Mouse (Mus musculus) kidney, embryonic 16.5 days (tissue): Measurements from ENCODE around the gene Atad1. TPM values are rescaled to one million over a fixed set of nuclear protein-coding genes. Genes with fewer than 3 reads are reported as not detected.

Experiments used
- ATAC-seq: fragments of 200-750 bp; cut with Nextera tagmentation; 2 replicates; pipeline ENCODE4 v1.8.0; 2017; ENCODE audit warnings: moderate TSS enrichment; ENCODE audit not compliant: low FRiP score, low TSS enrichment
- H3K27ac ChIP-seq: fragments of 300-500 bp; sonication (generic); 2 replicates; pipeline ENCODE4 v1.5.1; 2014; ENCODE audit warnings: low read length
- H3K27me3 ChIP-seq: fragments of 300-500 bp; sonication (generic); 2 replicates; pipeline ENCODE4 v1.6.1; 2014; ENCODE audit warnings: low read length, control low read depth, mixed read lengths; ENCODE audit not compliant: insufficient read depth
- H3K36me3 ChIP-seq: fragments of 300-500 bp; sonication (generic); 2 replicates; pipeline ENCODE4 v1.6.1; 2014; ENCODE audit warnings: low read length, control low read depth, mixed read lengths; ENCODE audit not compliant: insufficient read depth
- H3K4me1 ChIP-seq: fragments of 300-500 bp; sonication (generic); 2 replicates; pipeline ENCODE4 v1.6.1; 2014; ENCODE audit warnings: low read length, control low read depth, mixed read lengths; ENCODE audit not compliant: insufficient read depth
- H3K4me2 ChIP-seq: fragments of 300-500 bp; sonication (generic); replicated peaks from 2 replicates; pipeline ENCODE4 v1.6.1; 2014; ENCODE audit warnings: low read depth, low read length
- H3K4me3 ChIP-seq: fragments of 300-500 bp; sonication (generic); 2 replicates; pipeline ENCODE4 v1.5.1; 2014; ENCODE audit warnings: mild to moderate bottlenecking, low read length
- H3K9ac ChIP-seq: fragments of 300-500 bp; sonication (generic); replicated peaks from 2 replicates; pipeline ENCODE4 v1.6.1; 2014; ENCODE audit warnings: low read length
- H3K9me3 ChIP-seq: fragments of 300-500 bp; sonication (generic); 2 replicates; pipeline ENCODE4 v1.6.1; 2016; ENCODE audit warnings: low read length, control low read depth
- WGBS: fragments of 180-500 bp; shearing (Covaris S2); extraction: QIAGEN DNeasy Blood & Tissue Kit; methylation state at CpG from one replicate; pipeline ENCODE4 v1.1.7; 2014; 5-methylcytosine and 5-hydroxymethylcytosine counted together
- polyA plus RNA-seq: library from polyadenylated mRNA; unstranded; fragments of >200 nt; fragmentation: Nextera tagmentation; extraction: Ambion mirVana; gene quantifications from 2 replicates; pipeline ENCODE4 v1.2.1, GENCODE M21; 2015

Gene Atad1
- polyA plus RNA-seq, 1 experiment from 2014 or later = 90.3 TPM

DNA sequence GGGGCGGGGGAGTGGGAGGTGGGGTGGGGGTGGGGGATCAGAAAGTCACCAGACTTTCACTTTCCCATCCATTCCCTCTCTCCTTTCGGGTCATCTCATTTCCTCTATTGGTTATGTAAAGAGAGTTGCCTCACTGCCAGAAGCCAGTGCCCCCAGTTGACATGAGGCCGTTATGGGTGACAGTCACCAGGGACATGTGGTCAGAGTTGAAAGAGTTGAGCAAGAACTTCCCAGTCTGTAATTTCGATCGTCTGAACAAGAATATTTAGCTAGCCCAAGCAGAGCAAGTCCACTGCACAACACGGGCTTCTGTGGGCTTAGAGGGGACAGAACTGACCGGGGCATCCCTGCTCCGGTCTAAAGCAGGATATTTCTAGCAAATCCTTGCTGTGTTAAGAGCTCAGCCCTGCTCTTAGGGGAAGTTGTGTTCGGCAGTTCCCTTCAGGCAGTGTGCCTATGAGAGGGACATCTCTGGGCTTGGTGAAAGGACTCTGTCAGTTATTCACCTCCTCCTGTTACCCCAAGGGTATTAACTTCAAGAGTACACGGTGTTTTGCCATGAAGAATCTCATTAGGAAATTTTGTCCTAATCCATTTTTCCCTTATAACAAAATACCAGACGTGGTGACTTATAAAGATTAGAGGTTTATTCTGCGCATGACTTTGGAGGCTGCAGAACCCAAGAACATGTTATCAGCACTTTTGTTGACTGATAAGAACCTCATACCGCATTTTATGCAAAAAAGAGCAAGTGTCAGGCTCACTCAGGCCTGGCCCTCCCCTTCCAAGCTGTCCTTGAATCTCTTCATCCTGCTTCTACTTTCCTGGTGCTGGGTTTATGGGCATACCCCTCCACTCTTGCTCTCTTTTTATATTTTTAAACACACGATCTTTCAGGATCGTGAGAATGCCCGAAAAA lies 102.0 kb downstream of the Atad1 start:
- Histone ChIP-seq H3K4me2 (no peak overlapping the region), H3K4me3 (no peak overlapping the region), H3K9me3 (no peaks in the 10 kb centered on the region), H3K4me1 (no peaks in the 10 kb centered on the region), H3K27me3 (no peaks in the 10 kb centered on the region), H3K9ac (no peak overlapping the region), H3K36me3 (peaks cover 3% of the 10 kb centered on the region; the same call in 1 of the 2 replicates), H3K27ac (no peak overlapping the region)
- ATAC-seq = no peak
- 70% methylated on average over 16 of the region's 16 CpGs for WGBS

DNA sequence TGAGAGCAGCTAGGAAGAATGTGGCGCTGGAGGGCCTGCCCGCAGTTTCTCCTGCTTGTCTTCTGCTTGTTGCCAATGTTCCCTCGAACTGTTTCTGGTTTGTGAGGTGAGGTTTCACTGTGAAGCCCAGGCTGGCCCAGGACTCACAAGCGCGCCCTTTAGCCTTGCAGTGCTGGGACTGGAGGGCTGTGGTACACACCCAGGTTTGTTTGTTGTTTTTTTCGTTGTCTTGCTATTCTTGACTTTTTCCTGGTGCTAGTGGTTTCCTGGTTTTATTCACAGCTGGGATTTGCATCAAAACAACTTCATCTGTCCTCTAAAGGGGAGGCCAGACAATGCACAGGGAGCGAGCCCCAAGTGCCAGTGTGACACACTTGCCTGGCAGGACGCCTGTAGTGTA lies 104.7 kb downstream of the Atad1 start:
- Histone ChIP-seq H3K9ac (no peak overlapping the region), H3K27me3 (no peaks in the 10 kb centered on the region), H3K4me3 (no peak overlapping the region), H3K36me3 (peaks cover 3% of the 10 kb centered on the region; the same call in 1 of the 2 replicates), H3K9me3 (no peaks in the 10 kb centered on the region), H3K4me1 (no peaks in the 10 kb centered on the region), H3K27ac (no peak overlapping the region), H3K4me2 (no peak overlapping the region)
- ATAC-seq = no peak
- 73% methylated on average over 8 of the region's 8 CpGs for WGBS

DNA sequence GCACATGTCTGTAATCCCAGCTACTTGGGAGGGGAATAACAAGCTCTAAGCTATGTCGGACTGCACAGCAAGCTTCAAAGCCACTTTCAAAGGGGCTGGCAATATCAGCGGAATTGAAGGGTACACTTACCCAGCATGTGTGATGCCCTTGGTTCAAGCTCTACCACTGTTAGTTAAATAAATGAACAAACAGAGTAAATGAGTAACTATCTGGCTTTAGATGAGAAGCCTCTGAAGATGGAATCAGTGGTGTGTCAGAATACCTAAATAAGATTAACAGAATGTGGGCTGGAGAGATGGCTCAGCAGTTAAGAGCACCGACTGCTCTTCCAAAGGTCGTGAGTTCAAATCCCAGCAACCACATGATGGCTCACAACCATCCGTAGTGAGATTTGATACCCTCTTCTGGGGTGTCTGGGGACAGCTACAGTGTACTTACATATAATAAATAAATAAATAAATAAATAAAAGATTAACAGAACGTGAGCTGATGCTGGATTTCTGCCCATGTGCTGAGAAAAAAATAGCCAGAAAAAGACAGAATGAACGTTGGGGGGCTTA lies 110.9 kb downstream of the Atad1 start:
- Histone ChIP-seq H3K4me2 (no peak overlapping the region), H3K4me3 (no peak overlapping the region), H3K36me3 (no peaks in the 10 kb centered on the region), H3K9ac (no peak overlapping the region), H3K4me1 (peaks cover 3% of the 10 kb centered on the region; the same call in 1 of the 2 replicates), H3K9me3 (no peaks in the 10 kb centered on the region), H3K27ac (peak overlapping the region; percentile 39; the same call in 1 of the 2 replicates), H3K27me3 (no peaks in the 10 kb centered on the region)
- ATAC-seq = peak; percentile 66
- WGBS = 74% methylated on average over 7 of the region's 7 CpGs

DNA sequence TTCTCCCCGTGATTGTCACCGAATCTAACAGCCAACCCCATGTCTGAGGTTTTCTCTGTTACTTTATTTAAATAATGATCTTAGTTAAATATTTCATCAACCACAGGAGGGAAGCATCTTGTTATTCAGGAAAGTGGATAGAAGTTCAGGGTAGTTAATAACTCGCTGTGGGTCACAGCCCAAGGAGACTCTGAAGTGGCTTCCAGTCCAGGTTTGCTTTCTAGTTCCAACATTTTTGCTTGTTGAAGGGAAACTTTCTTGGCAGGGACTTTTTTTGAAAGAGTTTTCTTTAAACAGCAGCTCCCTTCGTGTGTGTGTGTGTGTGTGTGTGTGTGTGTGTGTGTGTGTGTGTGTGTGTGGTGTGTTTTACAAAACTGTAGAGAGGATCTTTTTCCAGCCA lies 112.0 kb downstream of the Atad1 start:
- no peaks in the 10 kb centered on the region for H3K9me3 ChIP-seq
- H3K4me1 ChIP-seq = peaks cover 3% of the 10 kb centered on the region; the same call in 1 of the 2 replicates
- no peak overlapping the region for H3K9ac ChIP-seq
- no peaks in the 10 kb centered on the region for H3K36me3 ChIP-seq
- H3K27ac ChIP-seq = no peak overlapping the region; the same call in 1 of the 2 replicates
- H3K27me3 ChIP-seq = no peaks in the 10 kb centered on the region
- H3K4me2 ChIP-seq = no peak overlapping the region
- 0 out of 2 replicates have a peak, but pooled peaks have one; percentile 33 for ATAC-seq
- H3K4me3 ChIP-seq = no peak overlapping the region
- WGBS = 68% methylated on average over 4 of the region's 4 CpGs

DNA sequence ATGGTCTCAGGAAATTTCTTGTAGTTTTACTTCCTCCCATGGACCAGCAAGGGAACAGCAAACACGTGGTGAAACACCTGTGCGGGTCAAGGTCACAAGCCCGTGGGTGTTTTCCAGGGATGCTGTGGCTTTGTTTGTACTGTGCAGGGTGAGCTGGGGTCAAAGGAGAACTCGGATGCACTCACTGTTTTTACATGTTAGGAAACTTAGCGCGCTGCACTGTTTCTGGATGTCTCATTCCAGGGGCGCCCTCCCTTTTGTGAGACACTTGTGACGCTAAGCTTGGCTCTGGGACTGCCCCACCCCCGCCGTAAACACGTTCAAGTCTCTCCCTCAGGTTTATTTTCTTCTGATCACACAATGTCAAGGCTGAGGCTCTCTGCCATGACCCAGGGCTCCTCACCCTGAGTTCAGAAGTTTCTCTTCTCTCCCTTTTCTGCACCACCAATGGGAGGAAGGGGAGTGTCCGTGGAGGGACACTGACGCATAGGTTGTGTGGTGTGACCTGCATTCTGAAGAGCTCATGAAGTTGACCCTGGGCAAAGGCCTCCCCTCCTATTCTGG lies 112.7 kb downstream of the Atad1 start:
- Histone ChIP-seq H3K9ac (no peak overlapping the region), H3K4me2 (no peak overlapping the region), H3K4me3 (no peak overlapping the region), H3K9me3 (no peaks in the 10 kb centered on the region), H3K4me1 (peaks cover 3% of the 10 kb centered on the region; the same call in 1 of the 2 replicates), H3K36me3 (no peaks in the 10 kb centered on the region), H3K27me3 (no peaks in the 10 kb centered on the region), H3K27ac (no peak overlapping the region; the same call in 1 of the 2 replicates)
- 52% methylated on average over 13 of the region's 13 CpGs for WGBS
- peak; percentile 80 for ATAC-seq

DNA sequence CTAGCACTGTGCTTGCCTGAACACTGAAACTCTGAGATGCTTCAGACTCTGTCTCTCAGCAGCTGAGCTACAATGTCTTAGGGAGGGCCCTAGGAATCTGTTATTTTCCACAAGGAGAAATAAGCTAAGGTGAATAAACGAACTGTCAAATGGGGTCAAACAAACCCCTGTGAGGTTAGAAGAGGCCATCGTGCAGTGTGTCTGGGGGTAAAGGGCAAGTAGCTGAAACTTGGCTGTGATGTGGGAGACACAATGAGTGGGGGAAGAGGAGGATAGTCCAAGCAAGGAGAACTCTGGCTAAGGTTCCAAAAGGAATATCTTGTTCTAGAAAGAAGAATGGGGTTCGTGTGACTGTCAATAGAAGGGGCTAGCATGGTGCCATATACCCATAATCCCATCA lies 117.4 kb downstream of the Atad1 start:
- peaks cover 2% of the 10 kb centered on the region; the same call in 1 of the 2 replicates for H3K4me1 ChIP-seq
- no peak overlapping the region for H3K4me3 ChIP-seq
- no peak overlapping the region for H3K9ac ChIP-seq
- H3K27me3 ChIP-seq = no peaks in the 10 kb centered on the region
- H3K4me2 ChIP-seq = no peak overlapping the region
- 59% methylated on average over 3 of the region's 3 CpGs for WGBS
- H3K36me3 ChIP-seq = no peaks in the 10 kb centered on the region
- H3K9me3 ChIP-seq = no peaks in the 10 kb centered on the region
- no peak for ATAC-seq
- no peak overlapping the region for H3K27ac ChIP-seq

Other genes with a start within 250 kb of the Atad1 start
- 17.0 and 20.8 TPM in 2 replicates for gene Papss2, start 144.0 kb downstream of the Atad1 start, polyA plus RNA-seq
- gene Pten, start 17.7 kb upstream of the Atad1 start, polyA plus RNA-seq = 6.5 and 7.8 TPM in 2 replicates